Mouse (Mus musculus): ENCODE measurements around the gene Cnr2.
A peak's percentile ranks its signal among the peaks of the same experiment; 100 is the strongest.

Gene Cnr2

GRCm38 (mm10) chr4:135895071-135895571 is at the start of gene Cnr2:
Cnr2 (plus strand) TSS chr4:135895394.
- DNase-seq (ENCODE audit: low spot score): no peak

- DNase-seq (ENCODE audit: low spot score): no peak
These were observed 47.6 kb upstream of the Cnr2 start for GRCm38 (mm10) chr4:135847581-135847980.

- peak; percentile 73 for DNase-seq (ENCODE audit: low spot score)
These were observed 44.6 kb upstream of the Cnr2 start for GRCm38 (mm10) chr4:135850411-135851095.

- DNase-seq (ENCODE audit: low spot score): no peak
These were observed 43.3 kb upstream of the Cnr2 start for GRCm38 (mm10) chr4:135851942-135852341.

- peak; percentile 35 for DNase-seq (ENCODE audit: low spot score)
These were observed 41.1 kb upstream of the Cnr2 start for GRCm38 (mm10) chr4:135853987-135854546.

GRCm38 (mm10) chr4:135854630-135855029 is 40.6 kb upstream of the Cnr2 start:
- no peak for DNase-seq (ENCODE audit: low spot score)

- no peak for DNase-seq (ENCODE audit: low spot score)
These were observed 40.1 kb upstream of the Cnr2 start for GRCm38 (mm10) chr4:135855080-135855479.

GRCm38 (mm10) chr4:135855536-135856222 is 39.5 kb upstream of the Cnr2 start, which contains the start of gene Srsf10:
Srsf10 (plus strand) TSS chr4:135855747.
- DNase-seq (ENCODE audit: low spot score): peak; percentile 95

GRCm38 (mm10) chr4:135856223-135857091 is 38.7 kb upstream of the Cnr2 start:
- DNase-seq (ENCODE audit: low spot score): peak; percentile 60

- no peak for DNase-seq (ENCODE audit: low spot score)
These were observed 37.5 kb upstream of the Cnr2 start for GRCm38 (mm10) chr4:135857597-135858186.

GRCm38 (mm10) chr4:135868996-135869395 is 26.2 kb upstream of the Cnr2 start:
- no peak for DNase-seq (ENCODE audit: low spot score)

GRCm38 (mm10) chr4:135870227-135871023 is 24.8 kb upstream of the Cnr2 start:
- DNase-seq (ENCODE audit: low spot score): no peak

- no peak for DNase-seq (ENCODE audit: low spot score)
These were observed 23.2 kb upstream of the Cnr2 start for GRCm38 (mm10) chr4:135872015-135872414.

GRCm38 (mm10) chr4:135872589-135873391 is 22.4 kb upstream of the Cnr2 start:
- no peak for DNase-seq (ENCODE audit: low spot score)

- DNase-seq (ENCODE audit: low spot score): peak; percentile 92
These were observed 21.5 kb upstream of the Cnr2 start, which contains the start of gene Pnrc2 for GRCm38 (mm10) chr4:135873526-135874202. Pnrc2 (minus strand) TSS chr4:135873850.

- DNase-seq (ENCODE audit: low spot score): no peak
These were observed 20.3 kb upstream of the Cnr2 start for GRCm38 (mm10) chr4:135874564-135875535.

GRCm38 (mm10) chr4:135875546-135875945 is 19.6 kb upstream of the Cnr2 start:
- no peak for DNase-seq (ENCODE audit: low spot score)

GRCm38 (mm10) chr4:135875991-135876582 is 19.1 kb upstream of the Cnr2 start:
- DNase-seq (ENCODE audit: low spot score): peak; percentile 54

All from layer of hippocampus, adult 11-12 months (tissue).